Mouse (Mus musculus) heart, postnatal 0 days (tissue): Measurements from ENCODE around the gene Ppp1r12b. TPM values are rescaled to one million over a fixed set of nuclear protein-coding genes. Genes with fewer than 3 reads are reported as not detected.

Experiments used
- ATAC-seq: fragments of 200-750 bp; cut with Nextera tagmentation; 2 replicates; pipeline ENCODE4 v1.8.0; 2017; ENCODE audit warnings: low read depth, moderate number of reproducible peaks, moderate library complexity; ENCODE audit not compliant: insufficient read depth
- DNase-seq: peaks from one replicate; pipeline ENCODE4 v3.0.0-alpha.2; 2016; ENCODE audit warnings: low spot score
- H3K27ac ChIP-seq: fragments of 300-500 bp; sonication (generic); 2 replicates; pipeline ENCODE4 v1.5.1; 2014; ENCODE audit warnings: low read depth, mild to moderate bottlenecking
- H3K27me3 ChIP-seq: fragments of 300-500 bp; sonication (generic); 2 replicates; pipeline ENCODE4 v1.6.1; 2014; ENCODE audit warnings: low read length, mixed read lengths; ENCODE audit not compliant: control insufficient read depth, insufficient read depth
- H3K36me3 ChIP-seq: fragments of 300-500 bp; sonication (generic); replicated peaks from 2 replicates; pipeline ENCODE4 v1.6.1; 2014; ENCODE audit warnings: low read length, mixed read lengths; ENCODE audit not compliant: control insufficient read depth, insufficient read depth
- H3K4me1 ChIP-seq: fragments of 300-500 bp; sonication (generic); 2 replicates; pipeline ENCODE4 v1.6.1; 2014; ENCODE audit warnings: antibody characterized with exemption; ENCODE audit not compliant: control insufficient read depth, insufficient read depth
- H3K4me2 ChIP-seq: fragments of 300-500 bp; sonication (generic); 2 replicates; pipeline ENCODE4 v1.6.1; 2014; ENCODE audit warnings: low read depth, mild to moderate bottlenecking, low read length, moderate library complexity
- H3K4me3 ChIP-seq: fragments of 300-500 bp; sonication (generic); 2 replicates; pipeline ENCODE4 v1.5.1; 2014; ENCODE audit warnings: low read depth, low read length
- H3K9ac ChIP-seq: fragments of 300-500 bp; sonication (generic); replicated peaks from 2 replicates; pipeline ENCODE4 v1.6.1; 2014; ENCODE audit warnings: low read depth, low read length, mixed read lengths
- H3K9me3 ChIP-seq: fragments of 300-500 bp; sonication (generic); replicated peaks from 2 replicates; pipeline ENCODE4 v1.6.1; 2016; ENCODE audit warnings: low read length; ENCODE audit not compliant: control insufficient read depth
- CTCF ChIP-seq: IDR thresholded peaks from 2 replicates; pipeline ENCODE4 v1.5.1; 2016; ENCODE audit warnings: antibody characterized with exemption, control low read depth, low read depth
- EP300 ChIP-seq: IDR thresholded peaks from 2 replicates; pipeline ENCODE4 v1.6.1; 2016; ENCODE audit warnings: antibody characterized with exemption, low read depth
- WGBS: fragments of 180-500 bp; shearing (Covaris S2); extraction: QIAGEN DNeasy Blood & Tissue Kit; methylation state at CpG from one replicate; pipeline ENCODE4 v1.1.7; 2014; 5-methylcytosine and 5-hydroxymethylcytosine counted together
- polyA plus RNA-seq: library from polyadenylated mRNA; unstranded; fragments of >200 nt; fragmentation: Nextera tagmentation; extraction: Ambion mirVana; gene quantifications from 2 replicates; pipeline ENCODE4 v1.2.1, GENCODE M21; 2015
- total RNA-seq: library from RNA; depleted of rRNA; stranded (reverse); fragments of >200 nt; gene quantifications from 2 replicates; pipeline ENCODE4 v1.2.3, GENCODE M21; 2014; ENCODE audit warnings: low replicate concordance; rRNA removed

The Ppp1r12b gene
- total RNA-seq: 65.3 and 69.9 TPM in 2 replicates
- polyA plus RNA-seq: 22.6 and 23.0 TPM in 2 replicates

DNA sequence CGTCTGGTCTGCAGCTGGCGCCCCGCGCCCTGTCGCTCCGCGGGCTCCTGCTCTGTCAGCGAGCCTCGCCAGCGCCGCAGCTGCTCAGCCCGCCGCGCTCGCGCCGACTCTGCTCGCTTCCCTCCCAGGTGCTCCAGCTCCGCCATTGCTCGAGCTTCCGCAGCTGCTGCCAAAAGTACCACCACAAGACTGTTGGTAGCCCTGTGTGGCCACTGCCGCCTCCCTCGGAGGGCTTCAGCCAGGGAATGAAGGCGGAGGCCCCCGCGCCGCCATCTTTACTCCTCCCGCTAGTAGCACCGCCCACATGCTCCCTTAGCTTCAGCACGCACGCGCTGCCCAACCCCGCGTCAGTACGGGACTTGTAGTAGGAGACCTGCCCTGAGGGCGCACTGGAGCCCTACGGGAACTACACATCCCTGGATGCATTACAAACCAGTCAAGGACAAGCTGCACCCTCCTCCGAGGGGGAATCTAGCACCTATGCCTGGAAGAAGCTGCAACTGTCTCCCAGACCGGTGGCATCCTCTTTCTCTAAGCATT lies at the start of gene Ppp1r12b:
Gene Ppp1r12b (minus strand): TSS at position 306 of the 540 bp plus-strand sequence.
- Histone ChIP-seq H3K4me2 (peak within 1 kb of the TSS; percentile 80), H3K4me3 (peak within 1 kb of the TSS; percentile 89), H3K36me3 (no peaks in the 10 kb centered on the region), H3K4me1 (peaks cover 9% of the 10 kb centered on the region; the same call in 1 of the 2 replicates), H3K27me3 (no peaks in the 10 kb centered on the region), H3K9ac (peak within 1 kb of the TSS; percentile 87), H3K27ac (peak within 1 kb of the TSS; percentile 92), H3K9me3 (no peaks in the 10 kb centered on the region)
- WGBS: under 1% methylated on average over 39 of the region's 39 CpGs
- TF ChIP-seq CTCF (peak; percentile 30; the same call in 1 of the 2 replicates), EP300 (0 out of 2 replicates have a peak, but pooled peaks have one; percentile 61)
- DNase-seq (peak; percentile 98), ATAC-seq (peak; percentile 99)

DNA sequence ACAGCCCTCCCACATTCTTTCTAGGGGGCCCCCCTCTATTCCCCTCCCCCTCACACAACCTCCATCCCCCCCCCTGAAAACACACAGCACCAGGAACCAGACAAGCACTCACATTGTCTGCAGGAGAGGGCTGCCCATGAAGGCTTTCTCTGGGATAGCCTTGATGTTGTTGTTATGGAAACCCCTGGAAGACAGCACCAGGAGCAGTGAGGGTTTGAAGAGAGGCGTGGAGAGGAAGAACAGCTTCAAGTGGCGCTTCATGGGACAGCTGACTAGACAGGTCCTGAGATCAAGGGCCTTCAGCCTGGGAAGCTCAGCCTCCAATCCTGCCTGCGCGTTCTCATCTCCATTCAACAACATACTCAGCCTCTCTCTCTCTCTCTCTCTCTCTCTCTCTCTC lies 47.6 kb upstream of the Ppp1r12b start:
- no peaks in the 10 kb centered on the region for H3K36me3 ChIP-seq
- TF ChIP-seq EP300 (no peak), CTCF (no peak)
- H3K4me1 ChIP-seq: peaks cover 9% of the 10 kb centered on the region; the same call in 1 of the 2 replicates
- H3K4me3 ChIP-seq: no peak overlapping the region
- no peaks in the 10 kb centered on the region for H3K9me3 ChIP-seq
- H3K9ac ChIP-seq: no peak overlapping the region
- ATAC-seq: no peak
- no peaks in the 10 kb centered on the region for H3K27me3 ChIP-seq
- H3K27ac ChIP-seq: no peak overlapping the region
- DNase-seq: no peak
- 66% methylated on average over 4 of the region's 4 CpGs for WGBS
- H3K4me2 ChIP-seq: no peak overlapping the region

DNA sequence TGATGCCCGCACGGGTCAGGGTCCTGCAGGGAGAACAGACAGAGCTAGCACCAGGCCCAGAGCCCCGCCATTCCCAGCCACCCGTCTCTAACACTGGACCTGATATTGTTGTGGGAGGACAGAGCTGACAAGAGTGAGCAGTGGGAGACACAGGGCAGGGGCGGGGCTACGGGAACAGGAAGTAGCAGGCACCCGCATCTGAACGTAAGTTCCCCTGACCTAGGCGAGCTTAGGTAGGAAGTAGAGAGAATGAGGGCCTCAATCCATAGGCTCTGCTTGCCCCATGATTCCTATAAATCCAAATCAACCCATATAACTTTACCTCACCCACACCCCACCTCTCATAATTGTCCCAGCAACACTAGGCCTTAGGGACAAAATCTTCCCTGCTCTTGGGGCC lies 44.8 kb upstream of the Ppp1r12b start:
- 76% methylated on average over 9 of the region's 9 CpGs for WGBS
- no peaks in the 10 kb centered on the region for H3K9me3 ChIP-seq
- DNase-seq: no peak
- no peak overlapping the region for H3K9ac ChIP-seq
- no peak overlapping the region for H3K4me2 ChIP-seq
- H3K4me1 ChIP-seq: peaks cover 4% of the 10 kb centered on the region; the same call in 1 of the 2 replicates
- no peaks in the 10 kb centered on the region for H3K27me3 ChIP-seq
- H3K36me3 ChIP-seq: no peaks in the 10 kb centered on the region
- H3K27ac ChIP-seq: no peak overlapping the region
- no peak for TF ChIP-seq EP300
- H3K4me3 ChIP-seq: no peak overlapping the region
- ATAC-seq: no peak

DNA sequence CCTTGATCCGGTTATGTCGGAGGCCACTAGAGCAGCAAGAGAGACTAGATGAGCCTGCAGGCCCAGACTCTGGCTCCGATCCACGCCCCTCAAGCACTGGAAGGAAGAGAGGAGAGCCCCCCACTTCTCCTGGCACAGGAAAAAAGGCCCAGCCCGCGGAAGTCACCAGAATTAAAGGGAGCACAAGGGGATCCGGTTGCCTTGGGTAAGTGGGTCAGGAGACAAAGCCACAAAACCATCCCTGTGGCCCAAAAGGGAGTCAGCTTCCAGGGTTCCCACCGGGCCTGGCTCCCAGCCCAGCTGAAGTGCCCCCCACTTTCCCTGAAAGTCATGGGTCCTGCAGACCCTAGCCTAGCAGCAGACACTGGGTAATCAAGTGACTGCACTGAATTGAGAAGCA lies 42.5 kb upstream of the Ppp1r12b start:
- no peaks in the 10 kb centered on the region for H3K36me3 ChIP-seq
- DNase-seq: no peak
- H3K27ac ChIP-seq: no peak overlapping the region
- TF ChIP-seq EP300 (no peak), CTCF (no peak)
- no peak for ATAC-seq
- no peak overlapping the region for H3K9ac ChIP-seq
- WGBS: 74% methylated on average over 8 of the region's 8 CpGs
- H3K4me2 ChIP-seq: no peak overlapping the region
- H3K4me1 ChIP-seq: no peaks in the 10 kb centered on the region
- H3K9me3 ChIP-seq: no peaks in the 10 kb centered on the region
- H3K4me3 ChIP-seq: no peak overlapping the region
- no peaks in the 10 kb centered on the region for H3K27me3 ChIP-seq

DNA sequence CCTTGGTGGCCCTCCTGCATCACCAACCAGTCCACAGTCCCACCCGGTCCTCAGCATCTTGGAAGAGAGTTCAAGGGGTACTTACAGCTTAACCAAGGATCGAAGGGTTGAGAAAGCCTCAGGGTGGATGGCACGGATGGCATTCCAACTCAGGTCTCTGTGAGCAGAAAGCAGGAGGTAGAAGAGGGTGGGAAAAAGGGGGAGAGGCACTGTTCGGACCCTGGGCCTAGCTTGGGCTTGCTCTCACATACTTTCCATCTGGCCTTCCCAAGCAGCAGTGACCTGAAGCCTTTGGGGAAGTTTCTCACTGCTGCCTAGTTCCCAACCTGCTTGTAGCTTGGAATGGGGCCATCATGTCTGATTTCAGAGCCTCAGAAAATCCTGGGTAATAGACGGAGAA lies 41.8 kb upstream of the Ppp1r12b start:
- no peak overlapping the region for H3K4me2 ChIP-seq
- H3K4me3 ChIP-seq: no peak overlapping the region
- H3K9ac ChIP-seq: no peak overlapping the region
- 80% methylated on average over 5 of the region's 5 CpGs for WGBS
- no peak for ATAC-seq
- H3K27ac ChIP-seq: no peak overlapping the region
- H3K4me1 ChIP-seq: no peaks in the 10 kb centered on the region
- TF ChIP-seq CTCF (no peak), EP300 (no peak)
- no peaks in the 10 kb centered on the region for H3K9me3 ChIP-seq
- no peaks in the 10 kb centered on the region for H3K27me3 ChIP-seq
- no peaks in the 10 kb centered on the region for H3K36me3 ChIP-seq
- no peak for DNase-seq

DNA sequence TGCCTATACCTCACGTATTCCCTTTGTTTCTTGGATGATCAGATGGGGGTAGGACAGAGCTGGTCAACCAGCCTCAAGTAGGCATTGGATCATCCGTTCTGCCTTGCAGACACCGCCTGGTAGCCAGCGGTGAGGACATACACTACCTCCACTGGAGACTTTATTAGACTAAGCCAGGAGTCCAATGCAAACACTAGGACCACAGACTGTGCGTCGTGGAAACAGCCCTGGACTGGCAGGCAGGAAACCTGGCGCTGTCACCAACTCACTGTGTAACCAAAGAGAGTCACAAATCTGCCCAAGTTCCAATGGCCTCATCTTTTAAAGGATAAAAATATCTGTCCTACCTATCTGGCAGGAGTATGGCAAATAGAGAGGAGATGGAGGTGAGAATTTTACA lies 40.7 kb upstream of the Ppp1r12b start:
- H3K27ac ChIP-seq: no peak overlapping the region
- WGBS: 90% methylated on average over 7 of the region's 7 CpGs
- TF ChIP-seq CTCF: no peak
- no peak for TF ChIP-seq EP300
- H3K4me3 ChIP-seq: no peak overlapping the region
- no peak for DNase-seq
- no peaks in the 10 kb centered on the region for H3K36me3 ChIP-seq
- no peaks in the 10 kb centered on the region for H3K9me3 ChIP-seq
- H3K27me3 ChIP-seq: no peaks in the 10 kb centered on the region
- no peak for ATAC-seq
- no peaks in the 10 kb centered on the region for H3K4me1 ChIP-seq
- no peak overlapping the region for H3K9ac ChIP-seq
- H3K4me2 ChIP-seq: no peak overlapping the region
